Mouse (Mus musculus): ENCODE results near the gene Cog3. TPM values are rescaled to one million over a fixed set of nuclear protein-coding genes. Genes with fewer than 3 reads are reported as not detected.

The Cog3 gene
- 10 to 100 TPM; 28.0 to 28.1 TPM for total RNA-seq (2023)

DNA sequence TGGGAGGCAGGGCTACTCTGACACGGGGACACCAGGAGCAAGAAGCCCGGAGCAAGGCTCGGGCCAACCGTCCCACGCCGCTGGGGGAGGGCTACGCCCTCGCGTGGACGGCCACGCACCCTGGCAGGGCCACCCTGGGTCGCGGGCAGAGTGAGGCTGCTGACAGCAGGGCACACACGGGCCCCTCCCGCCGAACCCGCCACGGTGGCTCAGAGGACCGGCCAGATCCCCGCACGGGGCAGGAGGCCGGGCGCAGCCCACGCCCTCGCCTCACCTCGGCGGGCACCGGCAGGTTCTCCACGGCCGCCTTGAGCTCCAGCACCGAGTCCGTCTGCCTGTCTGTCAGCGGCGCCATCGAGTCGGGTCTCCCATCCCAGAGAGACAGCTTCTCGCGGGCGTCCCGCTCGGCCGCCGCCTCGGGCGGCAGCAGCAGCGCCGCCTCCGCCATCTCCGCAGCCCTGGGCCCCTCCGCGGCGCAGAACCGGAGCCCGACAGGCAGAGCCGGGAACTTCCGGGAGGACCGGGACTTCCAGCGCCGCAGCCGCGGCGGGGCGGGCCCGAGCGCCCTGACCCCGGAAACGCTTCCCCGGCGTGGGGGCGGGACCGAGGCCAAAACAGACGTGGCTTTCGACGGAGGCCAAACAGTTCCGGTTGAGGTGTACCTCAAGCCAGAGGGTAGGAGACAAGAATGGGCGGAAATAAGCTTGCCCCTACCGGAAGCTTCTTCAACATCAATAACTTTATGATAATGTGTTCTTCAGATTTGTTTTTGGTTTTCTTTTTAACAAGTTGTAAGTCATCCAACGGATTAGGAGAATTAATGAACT, at the start of gene Cog3:
TSS of gene Cog3 (minus strand) at position 527 of the 827 bp plus-strand sequence.

GRCm38 (mm10) chr14:75786868-75787793, 32.8 kb upstream of the Cog3 start, which contains the start of gene Slc25a30:
Gene Slc25a30, minus strand, starts transcription at chr14:75787037.

Other genes with a start within 250 kb of the Cog3 start
- gene Spert, start 161.4 kb downstream of the Cog3 start, total RNA-seq (2023) = not detected
- gene Erich6b, start 112.3 kb downstream of the Cog3 start, total RNA-seq (2023) = not detected
- 10 to 100 TPM; 29.6 to 39.7 TPM for gene Slc25a30, start 32.5 kb upstream of the Cog3 start, total RNA-seq (2023)
- gene Tpt1, start 90.6 kb upstream of the Cog3 start, total RNA-seq (2023) = 1,000 to 10,000 TPM; 4,664 to 4,817 TPM
- not detected for gene Kctd4, start 200.5 kb upstream of the Cog3 start, total RNA-seq (2023)